Mouse (Mus musculus) CH12.LX (cell line): Measurements from ENCODE around the gene Dpm2. TPM values are rescaled to one million over a fixed set of nuclear protein-coding genes. Genes with fewer than 3 reads are reported as not detected.

Experiments
- DNase-seq: peaks from one replicate; pipeline ENCODE4 v3.0.0-alpha.2; 2013; ENCODE audit errors: extremely low read depth
- H3K27ac ChIP-seq: 2 replicates; pipeline ENCODE4 v1.5.1; 2012; ENCODE audit warnings: low read depth, mild to moderate bottlenecking, control low read depth, moderate library complexity; ENCODE audit not compliant: insufficient read depth
- H3K27me3 ChIP-seq: replicated peaks from 2 replicates; pipeline ENCODE3; 2012; ENCODE audit warnings: inconsistent platforms
- H3K36me3 ChIP-seq, 2 experiments: replicated peaks in 1 of 2; 2 replicates each; pipeline versions ENCODE3 to v1.6.1; 2012; ENCODE audit warnings: inconsistent platforms in 1 of 2, low read length in 1 of 2, mild to moderate bottlenecking in 1 of 2, mixed read lengths in 1 of 2, moderate library complexity in 1 of 2; ENCODE audit not compliant: control insufficient read depth in 1 of 2, insufficient read depth in 1 of 2
- H3K4me1 ChIP-seq, 2 experiments: 2 replicates each; pipeline ENCODE4 v1.6.1; 2012; ENCODE audit warnings: inconsistent platforms in 1 of 2, moderate library complexity in 1 of 2; ENCODE audit not compliant: insufficient read depth in 2 of 2, control insufficient read depth in 1 of 2
- H3K4me2 ChIP-seq: 2 replicates; pipeline ENCODE4 v1.6.1; 2012; ENCODE audit warnings: low read depth, mild to moderate bottlenecking, control low read depth; ENCODE audit not compliant: poor library complexity, insufficient read depth, severe bottlenecking
- H3K4me3 ChIP-seq, 3 experiments: fragments of 150-350 bp in 1 of 3; sonication (generic) in 1 of 3; replicated peaks in 1 of 3; 2 replicates each; pipeline versions ENCODE3 to v1.5.1; 2011 to 2012; ENCODE audit warnings: low read depth in 2 of 3, low read length in 2 of 3, mild to moderate bottlenecking in 2 of 3, moderate library complexity in 2 of 3, control low read depth in 1 of 3, improper control_type of control experiment in 1 of 3, inconsistent platforms in 1 of 3, mixed read lengths in 1 of 3; ENCODE audit not compliant: poor library complexity in 1 of 3
- H3K79me2 ChIP-seq: replicated peaks from 2 replicates; pipeline ENCODE4 v1.6.1; 2012; ENCODE audit warnings: mild to moderate bottlenecking, moderate library complexity; ENCODE audit not compliant: control insufficient read depth, poor library complexity, insufficient read depth, severe bottlenecking; ENCODE audit errors: extremely low read depth
- H3K9ac ChIP-seq: 2 replicates; pipeline ENCODE4 v1.6.1; 2012; ENCODE audit warnings: low read depth, mild to moderate bottlenecking, control low read depth, moderate library complexity; ENCODE audit not compliant: insufficient read depth
- H3K9me3 ChIP-seq: replicated peaks from 2 replicates; pipeline ENCODE3; 2012; ENCODE audit warnings: low read length, inconsistent platforms, mixed read lengths
- BHLHE40 ChIP-seq: IDR thresholded peaks from 2 replicates; pipeline ENCODE4 v1.6.1; 2011; ENCODE audit warnings: mild to moderate bottlenecking, low read depth, low read length, improper control_type of control experiment
- CHD2 ChIP-seq: IDR thresholded peaks from 2 replicates; pipeline ENCODE4 v1.6.1; 2011; ENCODE audit warnings: low read length, improper control_type of control experiment
- CTCF ChIP-seq, 2 experiments: IDR thresholded peaks in 1 of 2; conservative IDR thresholded peaks in 1 of 2; 2 replicates each; pipeline ENCODE4 v1.5.1; 2011 to 2012; ENCODE audit warnings: low read depth in 2 of 2, low read length in 2 of 2, improper control_type of control experiment in 1 of 2, inconsistent platforms in 1 of 2, mild to moderate bottlenecking in 1 of 2, moderate library complexity in 1 of 2
- ELF1 ChIP-seq: IDR thresholded peaks from 2 replicates; pipeline ENCODE4 v1.6.1; 2014; ENCODE audit warnings: low read depth, mild to moderate bottlenecking, inconsistent platforms, low read length, improper control_type of control experiment
- EP300 ChIP-seq: IDR thresholded peaks from 2 replicates; pipeline ENCODE4 v1.6.1; 2011; ENCODE audit warnings: low read length, improper control_type of control experiment
- HCFC1 ChIP-seq: IDR thresholded peaks from 2 replicates; pipeline ENCODE4 v1.6.1; 2012; ENCODE audit warnings: low read depth, mild to moderate bottlenecking, inconsistent platforms, low read length, improper control_type of control experiment
- IRF4 ChIP-seq: IDR thresholded peaks from 2 replicates; pipeline ENCODE4 v1.6.1; 2014; ENCODE audit warnings: low read depth, mild to moderate bottlenecking, inconsistent platforms, low read length, improper control_type of control experiment
- KAT2A ChIP-seq: IDR thresholded peaks from 2 replicates; pipeline ENCODE4 v1.6.1; 2012; ENCODE audit warnings: low read length, improper control_type of control experiment, inconsistent platforms; ENCODE audit not compliant: insufficient replicate concordance
- MAFK ChIP-seq: IDR thresholded peaks from 2 replicates; pipeline ENCODE4 v1.6.1; 2011; ENCODE audit warnings: low read length, improper control_type of control experiment; ENCODE audit not compliant: insufficient replicate concordance
- MAX ChIP-seq: IDR thresholded peaks from 2 replicates; pipeline ENCODE4 v1.6.1; 2011; ENCODE audit warnings: low read length, improper control_type of control experiment
- MAZ ChIP-seq: IDR thresholded peaks from 2 replicates; pipeline ENCODE4 v1.6.1; 2012; ENCODE audit warnings: low read depth, mild to moderate bottlenecking, inconsistent platforms, low read length, improper control_type of control experiment, moderate library complexity
- MEF2A ChIP-seq: IDR thresholded peaks from 2 replicates; pipeline ENCODE4 v1.6.1; 2014; ENCODE audit warnings: low read depth, mild to moderate bottlenecking, inconsistent platforms, low read length, improper control_type of control experiment, borderline replicate concordance
- MXI1 ChIP-seq: IDR thresholded peaks from 2 replicates; pipeline ENCODE4 v1.6.1; 2011; ENCODE audit warnings: mild to moderate bottlenecking, low read depth, low read length, improper control_type of control experiment
- MYC ChIP-seq: IDR thresholded peaks from 2 replicates; pipeline ENCODE4 v1.6.1; 2011; ENCODE audit warnings: low read depth, mild to moderate bottlenecking, improper control_type of control experiment, low read length
- NRF1 ChIP-seq: IDR thresholded peaks from 2 replicates; pipeline ENCODE4 v1.6.1; 2014; ENCODE audit warnings: low read depth, mild to moderate bottlenecking, inconsistent platforms, low read length, improper control_type of control experiment, moderate library complexity
- PAX5 ChIP-seq: IDR thresholded peaks from 2 replicates; pipeline ENCODE4 v1.6.1; 2012; ENCODE audit warnings: low read length, inconsistent platforms, mixed read lengths
- POLR2A ChIP-seq: IDR thresholded peaks from 2 replicates; pipeline ENCODE4 v1.6.1; 2011; ENCODE audit warnings: low read depth, mild to moderate bottlenecking, improper control_type of control experiment, low read length
- RAD21 ChIP-seq: IDR thresholded peaks from 2 replicates; pipeline ENCODE4 v1.6.1; 2011; ENCODE audit warnings: low read depth, mild to moderate bottlenecking, low read length, improper control_type of control experiment, moderate library complexity
- SIN3A ChIP-seq: IDR thresholded peaks from 2 replicates; pipeline ENCODE4 v1.6.1; 2012; ENCODE audit warnings: low read length, improper control_type of control experiment, inconsistent platforms
- SMC3 ChIP-seq: IDR thresholded peaks from 2 replicates; pipeline ENCODE4 v1.6.1; 2011; ENCODE audit warnings: low read depth, low read length, improper control_type of control experiment
- TBP ChIP-seq: conservative IDR thresholded peaks from 2 replicates; pipeline ENCODE4 v1.6.1; 2011; ENCODE audit warnings: low read depth, low read length, improper control_type of control experiment
- UBTF ChIP-seq: IDR thresholded peaks from 2 replicates; pipeline ENCODE4 v1.6.1; 2012; ENCODE audit warnings: low read depth, mild to moderate bottlenecking, inconsistent platforms, low read length, improper control_type of control experiment, moderate library complexity
- USF1 ChIP-seq: IDR thresholded peaks from 2 replicates; pipeline ENCODE4 v1.6.1; 2014; ENCODE audit warnings: low read depth, mild to moderate bottlenecking, inconsistent platforms, low read length, improper control_type of control experiment
- USF2 ChIP-seq: conservative IDR thresholded peaks from 2 replicates; pipeline ENCODE4 v1.6.1; 2011; ENCODE audit warnings: low read depth, low read length, improper control_type of control experiment
- ZMIZ1 ChIP-seq: IDR thresholded peaks from 2 replicates; pipeline ENCODE4 v1.6.1; 2012; ENCODE audit warnings: low read depth, mild to moderate bottlenecking, inconsistent platforms, low read length, improper control_type of control experiment
- dilution Hi-C: fragments of 300-500 bp; cut with MboI; formaldehyde crosslinking; loops from 2 replicates; pipeline ENCODE4 v1.14.3; 2020; ENCODE audit warnings: low sequenced_read_pairs; ENCODE audit not compliant: extremely low pct_unique_long_range_greater_than_20kb, extremely low pct_ligation_motif_present
- in situ Hi-C: fragments of 300-500 bp; cut with MboI; formaldehyde crosslinking; loops from 3 replicates; pipeline ENCODE4 v1.14.3; 2019; ENCODE audit warnings: low sequenced_read_pairs, low pct_ligation_motif_present, low pct_unique_long_range_greater_than_20kb, mixed read lengths
- polyA plus RNA-seq: library from polyadenylated mRNA; unstranded; fragments of >175 nt; gene quantifications from 2 replicates; pipeline ENCODE4 v1.2.1, GENCODE M21; 2012; ENCODE audit warnings: low read depth; ENCODE audit not compliant: insufficient read length
- total RNA-seq, 2 experiments: library from RNA; depleted of rRNA; stranded (reverse); fragments of 300-350 nt in 1 of 2; fragments of >200 nt in 1 of 2; gene quantifications; 2 replicates each; pipeline ENCODE4 v1.2.3; 2012 to 2014

Gene Dpm2
- total and polyA plus RNA-seq, 3 experiments: 30.9 to 63.6 (median 33.8) TPM

DNA sequence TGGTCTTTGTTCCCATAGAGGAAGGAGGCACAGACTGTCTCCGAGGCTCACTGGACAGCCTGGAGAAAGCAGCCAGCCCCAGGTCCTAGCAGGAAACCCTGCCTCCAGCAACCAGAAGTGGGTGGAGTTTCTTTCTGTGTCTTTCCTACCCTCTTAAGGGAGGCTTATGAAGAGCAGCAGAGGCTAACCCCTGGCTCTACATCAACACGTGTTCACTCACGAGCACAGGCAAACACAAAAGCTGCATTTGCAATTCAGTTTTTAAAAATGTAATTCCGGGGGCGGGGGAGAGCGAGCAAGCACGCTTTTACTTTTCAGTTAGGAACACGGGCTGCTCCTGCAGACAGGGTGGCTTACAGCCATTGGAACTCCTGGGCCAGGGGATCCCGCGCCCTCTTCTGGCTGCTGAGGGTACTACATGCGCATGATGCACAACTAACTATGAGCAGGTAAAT is 32.0 kb downstream of the Dpm2 start (continued):
- TF ChIP-seq SMC3: peak; percentile 66

DNA sequence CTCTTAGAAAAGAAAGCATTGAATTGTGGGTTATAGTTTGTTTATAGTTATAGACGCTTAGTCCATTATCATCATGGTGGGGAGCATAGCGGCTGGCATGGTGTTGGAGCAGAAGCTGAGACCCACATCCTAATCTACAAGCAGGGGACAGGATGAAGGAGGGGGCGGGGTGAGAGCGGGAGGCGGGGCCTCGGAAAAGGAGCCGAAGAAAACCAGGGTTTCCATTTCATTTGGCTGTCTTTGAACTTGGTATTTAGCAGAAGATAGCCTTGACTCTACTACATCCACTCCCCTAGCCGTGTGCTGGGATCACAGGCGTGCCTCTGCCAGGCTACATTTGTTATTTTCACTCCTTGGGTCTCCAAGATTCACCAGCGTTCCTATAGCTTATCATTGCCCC is 34.0 kb downstream of the Dpm2 start:
- H3K9ac ChIP-seq: no peak overlapping the region
- in situ Hi-C loops (no loop called here), dilution Hi-C loops (no loop called here)
- H3K36me3 ChIP-seq: peaks cover 0 to 13% of the 10 kb centered on the region in 2 experiments
- TF ChIP-seq USF2 (no peak), MAX (no peak), MAFK (no peak), SIN3A (no peak)
- no peaks in the 10 kb centered on the region for H3K9me3 ChIP-seq
- no peak overlapping the region for H3K4me3 ChIP-seq
- no peaks in the 10 kb centered on the region for H3K27me3 ChIP-seq
- no peaks in the 10 kb centered on the region for H3K79me2 ChIP-seq
- no peak for DNase-seq
- no peak overlapping the region for H3K4me2 ChIP-seq
- no peak overlapping the region for H3K27ac ChIP-seq
- H3K4me1 ChIP-seq: peaks cover 3 to 37% of the 10 kb centered on the region in 2 experiments; a peak in 2 of 4 replicates

DNA sequence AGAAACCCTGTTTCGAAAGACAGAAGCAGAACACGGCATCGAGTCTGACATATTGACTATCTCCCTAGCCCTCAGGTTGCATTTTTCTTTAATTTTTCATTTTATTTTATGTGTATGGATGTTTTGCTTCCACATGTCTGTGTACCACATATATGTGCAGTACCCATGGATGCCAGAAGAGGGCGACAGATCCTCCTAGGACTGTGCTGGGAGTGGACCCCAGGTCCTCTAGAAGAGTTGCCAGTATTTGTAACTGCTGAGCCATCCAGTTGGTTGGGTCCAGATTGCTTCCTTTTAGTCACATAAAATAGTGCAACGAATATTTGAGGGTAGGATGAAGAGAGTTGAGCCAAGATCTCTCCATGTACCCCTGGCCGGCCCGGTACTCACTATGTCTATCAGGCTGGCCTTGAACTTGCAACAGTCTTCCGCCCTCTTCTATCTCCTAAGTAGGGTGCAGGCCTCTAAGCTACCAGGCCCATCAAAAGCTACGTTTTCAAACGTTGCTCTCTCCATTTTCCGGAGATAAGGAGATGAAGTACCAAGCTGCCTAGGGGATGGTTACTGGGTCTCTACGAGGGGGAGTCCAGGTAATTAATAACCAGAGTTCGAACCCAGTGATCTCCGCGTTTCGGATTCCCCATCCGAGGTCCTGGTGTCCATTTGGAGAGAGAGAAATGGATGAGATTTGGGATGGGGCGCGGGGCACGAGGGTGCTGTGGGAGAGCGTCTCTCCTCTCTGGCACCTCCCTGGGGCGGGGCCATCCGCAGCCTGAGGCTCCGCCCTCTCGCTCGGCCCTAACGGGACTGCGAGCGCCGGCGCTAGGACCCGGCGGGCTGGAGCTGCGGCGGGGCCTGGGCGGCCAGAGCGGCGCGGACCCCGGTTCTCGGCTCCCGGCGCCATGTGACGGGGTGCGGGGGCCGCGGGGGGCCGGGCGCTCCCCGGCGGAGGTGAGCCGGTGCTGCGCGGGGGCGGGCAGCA is 35.8 kb downstream of the Dpm2 start:
- H3K9ac ChIP-seq: peak overlapping the region; percentile 88
- dilution Hi-C loops (no loop called here), in situ Hi-C loops (no loop called here)
- no peaks in the 10 kb centered on the region for H3K27me3 ChIP-seq
- no peaks in the 10 kb centered on the region for H3K9me3 ChIP-seq
- peaks cover 0 to 7% of the 10 kb centered on the region in 2 experiments for H3K36me3 ChIP-seq
- 0 out of 2 replicates have a peak, but pooled peaks cover 2% of the 10 kb centered on the region for H3K79me2 ChIP-seq
- TF ChIP-seq POLR2A: peak; percentile 42; the same call in 1 of the 2 replicates
- TF ChIP-seq MXI1: peak; percentile 14; the same call in 1 of the 2 replicates
- TF ChIP-seq NRF1: 0 out of 2 replicates have a peak, but pooled peaks have one; percentile 17
- 0 out of 2 replicates have a peak, but pooled peaks have one; percentile 38 for TF ChIP-seq UBTF
- TF ChIP-seq RAD21: peak; percentile 23
- TF ChIP-seq ZMIZ1: no peak
- TF ChIP-seq ELF1: no peak
- no peak for TF ChIP-seq EP300
- no peak for TF ChIP-seq KAT2A
- TF ChIP-seq CHD2: no peak
- TF ChIP-seq IRF4: peak; percentile 34; the same call in 1 of the 2 replicates
- TF ChIP-seq CTCF (conservative IDR thresholded peaks at IDR 0.05 in 1 of 2, IDR thresholded peaks at IDR 0.05 in 1 of 2; ENCODE audit: low read depth in 2 of 2, low read length in 2 of 2): peak; percentile 65 to 71
- TF ChIP-seq HCFC1: 0 out of 2 replicates have a peak, but pooled peaks have one; percentile 41
- no peak for TF ChIP-seq MEF2A
- peak; percentile 42 for TF ChIP-seq SMC3
- no peak for TF ChIP-seq MAZ
- TF ChIP-seq TBP: no peak
- TF ChIP-seq BHLHE40: no peak
- TF ChIP-seq PAX5: no peak
- TF ChIP-seq USF2: no peak
- no peak for TF ChIP-seq MYC
- TF ChIP-seq USF1: no peak
- TF ChIP-seq, all 38 proteins: peak for 9
- peak overlapping the region; percentile 85; the same call in 1 of the 2 replicates for H3K4me2 ChIP-seq
- H3K4me1 ChIP-seq: peaks cover 11 to 47% of the 10 kb centered on the region in 2 experiments
- peak overlapping the region; percentile 85 to 88 (median 87) for H3K4me3 ChIP-seq
- H3K27ac ChIP-seq: no peak overlapping the region
- DNase-seq: peak; percentile 80
